Mouse (Mus musculus): ENCODE data around the gene Gm12248. TPM values are rescaled to one million over a fixed set of nuclear protein-coding genes. Genes with fewer than 3 reads are reported as not detected.

Gm12248 gene
- total and polyA plus RNA-seq, 3 experiments = not detected

GRCm38 (mm10) chr11:58026860-58027259 lies 66.1 kb downstream of the Gm12248 start:
- Histone ChIP-seq H3K79me2 (replicated peaks; ENCODE audit: control insufficient read depth, extremely low read depth, insufficient read depth, poor library complexity, severe bottlenecking) (peaks cover 100% of the 10 kb centered on the region), H3K9ac (ENCODE audit: insufficient read depth, low read depth) (no peak overlapping the region), H3K9me3 (replicated peaks; ENCODE audit: low read length) (no peaks in the 10 kb centered on the region), H3K4me1 (ENCODE audit: control insufficient read depth in 1 of 2, insufficient read depth in 2 of 2) (peaks cover 34 to 90% of the 10 kb centered on the region in 2 experiments), H3K27me3 (replicated peaks) (no peaks in the 10 kb centered on the region), H3K4me3 (replicated peaks in 1 of 3; ENCODE audit: low read depth in 2 of 3, low read length in 2 of 3, poor library complexity in 1 of 3) (no peak overlapping the region), H3K27ac (ENCODE audit: insufficient read depth, low read depth) (no peak overlapping the region), H3K4me2 (ENCODE audit: insufficient read depth, low read depth, poor library complexity, severe bottlenecking) (no peak overlapping the region), H3K36me3 (replicated peaks in 1 of 2; ENCODE audit: control insufficient read depth in 1 of 2, insufficient read depth in 1 of 2, low read length in 1 of 2) (peaks cover 2 to 64% of the 10 kb centered on the region in 2 experiments)
- DNase-seq (ENCODE audit: extremely low read depth) = no peak
- dilution Hi-C loops (cut with MboI; ENCODE audit: extremely low pct_ligation_motif_present, extremely low pct_unique_long_range_greater_than_20kb, low sequenced_read_pairs) = no loop called here
- in situ Hi-C loops (cut with MboI; ENCODE audit: low pct_ligation_motif_present, low pct_unique_long_range_greater_than_20kb, low sequenced_read_pairs) = no loop called here
- TF ChIP-seq CTCF (conservative IDR thresholded peaks at IDR 0.05 in 1 of 2, IDR thresholded peaks at IDR 0.05 in 1 of 2; ENCODE audit: low read depth in 2 of 2, low read length in 2 of 2) (no peak), CHD2 (IDR thresholded peaks at IDR 0.05; ENCODE audit: low read length) (no peak), CHD1 (IDR thresholded peaks at IDR 0.05; ENCODE audit: low read depth, low read length) (no peak), MAFK (IDR thresholded peaks at IDR 0.05; ENCODE audit: insufficient replicate concordance, low read length) (no peak), RCOR1 (conservative IDR thresholded peaks at IDR 0.05; ENCODE audit: low read depth, low read length) (no peak), MYC (IDR thresholded peaks at IDR 0.05; ENCODE audit: low read depth, low read length) (no peak)

- Histone ChIP-seq H3K4me1 (ENCODE audit: control insufficient read depth in 1 of 2, insufficient read depth in 2 of 2) (peaks cover 35 to 90% of the 10 kb centered on the region in 2 experiments), H3K36me3 (replicated peaks in 1 of 2; ENCODE audit: control insufficient read depth in 1 of 2, insufficient read depth in 1 of 2, low read length in 1 of 2) (peaks cover 2 to 66% of the 10 kb centered on the region in 2 experiments), H3K4me2 (ENCODE audit: insufficient read depth, low read depth, poor library complexity, severe bottlenecking) (no peak overlapping the region), H3K27ac (ENCODE audit: insufficient read depth, low read depth) (no peak overlapping the region; the same call in 1 of the 2 replicates), H3K4me3 (replicated peaks in 1 of 3; ENCODE audit: low read depth in 2 of 3, low read length in 2 of 3, poor library complexity in 1 of 3) (no peak overlapping the region), H3K9ac (ENCODE audit: insufficient read depth, low read depth) (no peak overlapping the region), H3K79me2 (replicated peaks; ENCODE audit: control insufficient read depth, extremely low read depth, insufficient read depth, poor library complexity, severe bottlenecking) (peaks cover 100% of the 10 kb centered on the region), H3K9me3 (replicated peaks; ENCODE audit: low read length) (no peaks in the 10 kb centered on the region), H3K27me3 (replicated peaks) (no peaks in the 10 kb centered on the region)
- no peak for DNase-seq (ENCODE audit: extremely low read depth)
- TF ChIP-seq USF2 (conservative IDR thresholded peaks at IDR 0.05; ENCODE audit: low read depth, low read length) = no peak
- TF ChIP-seq CHD1 (IDR thresholded peaks at IDR 0.05; ENCODE audit: low read depth, low read length) = no peak
- peak; percentile 66 for TF ChIP-seq TCF12 (IDR thresholded peaks at IDR 0.05; ENCODE audit: low read depth, low read length)
- 0 out of 2 replicates have a peak, but pooled peaks have one; percentile 19 for TF ChIP-seq MAX (IDR thresholded peaks at IDR 0.05; ENCODE audit: low read length)
- no peak for TF ChIP-seq RAD21 (IDR thresholded peaks at IDR 0.05; ENCODE audit: low read depth, low read length)
- no peak for TF ChIP-seq USF1 (IDR thresholded peaks at IDR 0.05; ENCODE audit: low read depth, low read length)
- TF ChIP-seq HCFC1 (IDR thresholded peaks at IDR 0.05; ENCODE audit: low read depth, low read length) = no peak
- TF ChIP-seq NELFE (IDR thresholded peaks at IDR 0.05; ENCODE audit: low read depth, low read length) = no peak
- TF ChIP-seq UBTF (IDR thresholded peaks at IDR 0.05; ENCODE audit: low read depth, low read length) = 0 out of 2 replicates have a peak, but pooled peaks have one; percentile 18
- TF ChIP-seq MAZ (IDR thresholded peaks at IDR 0.05; ENCODE audit: low read depth, low read length) = no peak
- TF ChIP-seq MEF2A (IDR thresholded peaks at IDR 0.05; ENCODE audit: borderline replicate concordance, low read depth, low read length) = peak; percentile 30; the same call in 1 of the 2 replicates
- no peak for TF ChIP-seq MYC (IDR thresholded peaks at IDR 0.05; ENCODE audit: low read depth, low read length)
- no peak for TF ChIP-seq ZC3H11A (IDR thresholded peaks at IDR 0.05; ENCODE audit: low read depth, low read length)
- peak; percentile 37; the same call in 1 of the 2 replicates for TF ChIP-seq MXI1 (IDR thresholded peaks at IDR 0.05; ENCODE audit: low read depth, low read length)
- peak; percentile 6; the same call in 1 of the 2 replicates for TF ChIP-seq BHLHE40 (IDR thresholded peaks at IDR 0.05; ENCODE audit: low read depth, low read length)
- TF ChIP-seq POLR2AphosphoS2 (IDR thresholded peaks at IDR 0.05; ENCODE audit: low read depth, low read length) = peak; percentile 61; the same call in 1 of the 2 replicates
- peak; percentile 78 for TF ChIP-seq SIN3A (IDR thresholded peaks at IDR 0.05; ENCODE audit: low read length)
- no peak for TF ChIP-seq KAT2A (IDR thresholded peaks at IDR 0.05; ENCODE audit: insufficient replicate concordance, low read length)
- TF ChIP-seq PAX5 (IDR thresholded peaks at IDR 0.05; ENCODE audit: low read length) = no peak
- TF ChIP-seq GABPA (IDR thresholded peaks at IDR 0.05; ENCODE audit: insufficient replicate concordance, low read depth, low read length) = no peak
- peak; percentile 72; the same call in 1 of the 2 replicates for TF ChIP-seq EP300 (IDR thresholded peaks at IDR 0.05; ENCODE audit: low read length)
- peak; percentile 31; the same call in 1 of the 2 replicates for TF ChIP-seq IRF4 (IDR thresholded peaks at IDR 0.05; ENCODE audit: low read depth, low read length)
- peak; percentile 82 for TF ChIP-seq ETS1 (conservative IDR thresholded peaks at IDR 0.05; ENCODE audit: low read depth, low read length)
- no peak for TF ChIP-seq ZNF384 (IDR thresholded peaks at IDR 0.05; ENCODE audit: low read depth, low read length)
- no peak for TF ChIP-seq TBP (conservative IDR thresholded peaks at IDR 0.05; ENCODE audit: low read depth, low read length)
- TF ChIP-seq NRF1 (IDR thresholded peaks at IDR 0.05; ENCODE audit: low read depth, low read length) = no peak
- TF ChIP-seq ZMIZ1 (IDR thresholded peaks at IDR 0.05; ENCODE audit: low read depth, low read length) = no peak
- TF ChIP-seq E2F4 (IDR thresholded peaks at IDR 0.05; ENCODE audit: insufficient replicate concordance, low read depth, low read length) = no peak
- no peak; the same call in 1 of the 2 replicates for TF ChIP-seq ELF1 (IDR thresholded peaks at IDR 0.05; ENCODE audit: low read depth, low read length)
- in situ Hi-C loops (cut with MboI; ENCODE audit: low pct_ligation_motif_present, low pct_unique_long_range_greater_than_20kb, low sequenced_read_pairs) = no loop called here
- dilution Hi-C loops (cut with MboI; ENCODE audit: extremely low pct_ligation_motif_present, extremely low pct_unique_long_range_greater_than_20kb, low sequenced_read_pairs) = no loop called here
Observed at GRCm38 (mm10) chr11:58026337-58026736, 66.6 kb downstream of the Gm12248 start.

All from CH12.LX (cell line).